Mouse (Mus musculus): Measurements from ENCODE around the gene Tmem219.

GRCm38 (mm10) chr7:126948626-126949025 lies 25.9 kb upstream of the Tmem219 start:
- no peak for TF ChIP-seq ZNF384 (IDR thresholded peaks at IDR 0.05; ENCODE audit: low read depth, low read length)
- TF ChIP-seq ZC3H11A (IDR thresholded peaks at IDR 0.05; ENCODE audit: borderline replicate concordance, low read depth, low read length) = no peak
- no peak for TF ChIP-seq CHD2 (IDR thresholded peaks at IDR 0.05; ENCODE audit: low read depth, low read length)
